Mouse (Mus musculus): ENCODE data around the gene Thy1. TPM values are rescaled to one million over a fixed set of nuclear protein-coding genes. Genes with fewer than 3 reads are reported as not detected.

The Thy1 gene
- polyA plus RNA-seq, 1 experiment from 2014 or later, result 0.26 TPM

DNA sequence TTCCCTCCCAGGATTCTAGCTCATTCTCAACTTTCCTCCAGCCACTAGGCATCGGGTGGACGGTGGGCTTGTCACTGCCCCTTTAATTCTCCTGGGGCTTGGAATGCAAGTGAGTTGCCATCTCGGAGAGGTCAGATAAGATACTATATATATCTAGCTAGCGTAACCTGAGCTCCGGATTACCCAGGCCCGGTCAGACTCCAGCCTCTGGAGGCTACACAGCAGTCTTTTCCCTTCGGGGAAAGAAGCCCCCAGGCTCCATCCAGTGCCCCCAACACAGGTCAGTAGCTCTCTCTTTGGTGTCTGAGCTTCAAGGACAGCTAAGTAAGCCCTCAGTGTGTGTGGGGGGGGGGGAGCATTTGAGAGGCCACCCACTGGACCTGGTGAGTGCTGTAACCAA lies 26.1 kb downstream of the Thy1 start:
- Histone ChIP-seq H3K4me1 (replicated peaks) (peaks cover 17% of the 10 kb centered on the region), H3K4me3 (replicated peaks) (no peak overlapping the region), H3K27ac (replicated peaks) (no peak overlapping the region), H3K9me3 (replicated peaks) (no peaks in the 10 kb centered on the region), H3K4me2 (no peak overlapping the region), H3K9ac (no peak overlapping the region), H3K36me3 (replicated peaks) (no peaks in the 10 kb centered on the region), H3K27me3 (peaks cover 22% of the 10 kb centered on the region)
- ATAC-seq (ENCODE audit: insufficient read depth), result no peak
- 31% methylated on average over 7 of the region's 7 CpGs for WGBS (ENCODE audit: insufficient replicate concordance)

DNA sequence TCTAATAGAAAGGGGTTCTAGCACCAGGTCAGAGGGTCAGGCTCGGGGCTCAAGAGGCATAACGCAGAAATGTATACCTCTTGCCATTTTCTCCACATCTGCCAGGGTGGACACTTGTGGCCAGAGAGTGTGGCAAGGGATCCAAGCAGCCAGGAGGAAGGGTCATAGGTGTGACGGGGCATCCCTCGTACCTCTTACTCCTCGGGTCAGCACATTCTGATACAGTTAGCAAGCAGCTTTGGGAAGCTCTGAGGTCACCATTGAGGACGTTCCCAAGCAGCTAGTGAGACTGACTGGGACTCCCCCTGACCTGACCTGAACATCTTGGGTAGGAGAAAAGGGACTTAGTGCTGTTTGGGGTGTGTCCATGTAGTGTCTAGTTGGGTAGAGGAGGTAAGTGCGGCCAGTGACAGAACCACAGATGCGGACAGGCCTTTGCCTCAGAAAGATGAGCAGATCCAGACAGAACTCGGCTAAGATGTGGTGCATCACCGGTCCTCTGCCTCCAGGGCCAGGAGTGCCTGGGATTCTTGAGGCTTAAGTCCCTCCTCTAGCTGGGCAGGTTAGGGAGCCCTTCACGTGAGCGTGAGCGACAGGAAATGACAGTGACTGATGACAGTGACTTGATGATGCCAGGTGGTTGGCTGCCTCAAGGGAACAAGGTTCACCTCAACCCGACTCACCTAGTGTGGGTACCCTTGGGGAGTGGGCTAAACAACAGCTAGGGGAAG lies 27.1 kb downstream of the Thy1 start:
- Histone ChIP-seq H3K4me3 (replicated peaks) (no peak overlapping the region), H3K27me3 (peaks cover 22% of the 10 kb centered on the region), H3K27ac (replicated peaks) (no peak overlapping the region), H3K36me3 (replicated peaks) (no peaks in the 10 kb centered on the region), H3K4me2 (no peak overlapping the region), H3K4me1 (replicated peaks) (peaks cover 17% of the 10 kb centered on the region), H3K9me3 (replicated peaks) (no peaks in the 10 kb centered on the region), H3K9ac (no peak overlapping the region)
- WGBS (ENCODE audit: insufficient replicate concordance), result 60% methylated on average over 14 of the region's 14 CpGs
- no peak for ATAC-seq (ENCODE audit: insufficient read depth)

DNA sequence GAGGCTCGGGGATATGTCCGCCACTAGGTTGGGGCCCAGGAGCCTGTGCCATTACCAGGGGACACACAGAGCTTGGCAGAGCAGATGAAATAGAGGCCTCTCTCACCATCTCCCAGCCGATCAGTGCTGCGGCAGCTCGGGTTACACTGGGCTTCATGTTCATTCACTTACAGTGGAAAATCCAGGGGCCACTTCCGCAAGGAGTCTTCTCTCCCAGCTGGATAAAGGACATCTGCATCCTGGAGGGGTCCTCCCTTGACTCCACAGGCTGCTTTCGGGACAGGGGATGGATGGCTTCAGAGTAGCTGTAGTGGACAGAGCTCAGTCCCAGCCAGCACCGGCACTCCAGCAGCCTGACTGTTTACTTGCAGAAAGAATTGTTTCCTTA lies 27.7 kb downstream of the Thy1 start:
- Histone ChIP-seq H3K9ac (no peak overlapping the region), H3K4me1 (replicated peaks) (peaks cover 17% of the 10 kb centered on the region), H3K27ac (replicated peaks) (no peak overlapping the region), H3K27me3 (peaks cover 22% of the 10 kb centered on the region), H3K4me2 (no peak overlapping the region), H3K36me3 (replicated peaks) (no peaks in the 10 kb centered on the region), H3K9me3 (replicated peaks) (no peaks in the 10 kb centered on the region), H3K4me3 (replicated peaks) (no peak overlapping the region)
- 57% methylated on average over 8 of the region's 8 CpGs for WGBS (ENCODE audit: insufficient replicate concordance)
- no peak for ATAC-seq (ENCODE audit: insufficient read depth)

DNA sequence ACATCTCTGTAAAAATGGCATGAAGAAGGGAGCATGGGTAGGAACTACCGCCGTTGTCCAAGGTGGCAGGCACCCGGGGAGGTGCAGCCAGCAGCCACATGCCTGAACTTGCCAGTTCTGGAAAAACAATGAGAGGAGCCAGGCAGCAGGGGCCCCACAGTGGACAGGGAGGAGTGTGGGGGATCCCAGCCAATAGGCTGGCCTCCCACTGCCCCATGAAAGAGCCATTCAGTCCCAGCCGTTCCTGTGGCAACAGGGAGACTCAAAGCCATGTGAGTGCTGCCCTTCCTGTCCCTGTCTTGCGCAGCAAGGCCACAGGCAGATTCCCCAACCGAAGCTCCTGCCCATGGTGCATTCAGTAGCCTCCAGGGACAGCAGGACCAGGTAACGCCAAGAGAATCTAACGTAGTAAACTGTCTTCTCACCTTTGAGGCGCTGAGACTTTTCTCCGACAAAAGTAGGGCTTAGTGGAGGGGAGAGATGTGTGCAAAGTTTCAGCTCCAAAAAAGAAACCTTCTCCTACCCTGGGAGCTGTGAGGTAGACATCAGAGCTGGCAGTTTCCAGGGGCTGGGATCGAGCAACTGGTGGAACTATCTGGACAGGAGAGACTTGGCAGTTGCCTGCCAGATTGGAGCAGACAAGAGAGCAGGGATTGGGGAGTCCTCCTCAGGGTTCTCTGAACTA lies 28.9 kb downstream of the Thy1 start:
- Histone ChIP-seq H3K4me2 (no peak overlapping the region), H3K9ac (no peak overlapping the region), H3K4me1 (replicated peaks) (peaks cover 11% of the 10 kb centered on the region), H3K27ac (replicated peaks) (no peak overlapping the region), H3K9me3 (replicated peaks) (no peaks in the 10 kb centered on the region), H3K36me3 (replicated peaks) (no peaks in the 10 kb centered on the region), H3K4me3 (replicated peaks) (no peak overlapping the region), H3K27me3 (peaks cover 22% of the 10 kb centered on the region)
- 44% methylated on average over 11 of the region's 11 CpGs for WGBS (ENCODE audit: insufficient replicate concordance)
- ATAC-seq (ENCODE audit: insufficient read depth), result no peak

DNA sequence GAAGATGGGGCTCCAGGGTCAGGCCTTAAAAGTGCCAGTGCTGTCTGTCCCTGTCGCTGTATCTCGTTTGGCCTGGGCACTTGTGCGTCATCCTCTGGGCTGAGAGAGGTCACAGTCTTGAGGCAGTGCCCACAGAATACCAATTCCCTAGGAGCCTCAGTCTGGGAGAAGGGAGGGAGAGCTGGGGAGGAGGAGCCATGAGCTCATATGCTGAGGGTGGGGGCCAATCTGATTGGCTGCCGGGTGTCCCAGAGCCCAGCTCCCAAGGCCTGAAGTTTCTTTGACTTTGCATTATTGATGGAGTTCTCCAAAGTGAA lies 29.4 kb downstream of the Thy1 start:
- WGBS (ENCODE audit: insufficient replicate concordance), result 53% methylated on average over 4 of the region's 4 CpGs
- H3K9ac ChIP-seq, result no peak overlapping the region

DNA sequence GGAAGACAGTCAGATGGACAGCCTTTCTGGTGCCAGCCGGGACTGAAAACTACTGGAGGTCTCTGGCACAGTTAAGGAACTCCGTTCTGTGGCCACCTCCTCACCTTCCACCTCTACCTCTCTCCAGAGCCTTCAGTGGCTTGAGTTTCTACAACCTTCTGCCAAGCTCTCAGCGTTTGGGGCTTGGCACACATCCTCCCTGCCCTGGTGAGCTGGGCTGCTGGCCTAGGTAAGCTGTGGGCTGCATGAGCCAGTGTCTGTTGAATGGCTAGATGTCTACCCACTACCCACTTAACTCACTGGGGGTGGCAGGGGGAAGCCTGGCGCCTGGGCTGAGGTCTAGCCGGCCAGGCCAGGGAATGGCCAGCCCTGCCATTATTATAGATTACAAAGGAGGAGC lies 29.9 kb downstream of the Thy1 start:
- Histone ChIP-seq H3K27me3 (peaks cover 26% of the 10 kb centered on the region), H3K4me2 (no peak overlapping the region), H3K4me3 (replicated peaks) (no peak overlapping the region), H3K27ac (replicated peaks) (no peak overlapping the region), H3K4me1 (replicated peaks) (0 out of 2 replicates have a peak, but pooled peaks cover under 1% of the 10 kb centered on the region), H3K9ac (no peak overlapping the region), H3K9me3 (replicated peaks) (no peaks in the 10 kb centered on the region), H3K36me3 (replicated peaks) (no peaks in the 10 kb centered on the region)
- 53% methylated on average over 5 of the region's 5 CpGs for WGBS (ENCODE audit: insufficient replicate concordance)
- ATAC-seq (ENCODE audit: insufficient read depth), result no peak

More for the DNA sequence above, 29.4 kb downstream of the Thy1 start:
- Histone ChIP-seq H3K4me3 (replicated peaks) (no peak overlapping the region), H3K4me1 (replicated peaks) (peaks cover 6% of the 10 kb centered on the region), H3K9me3 (replicated peaks) (no peaks in the 10 kb centered on the region), H3K27me3 (peaks cover 22% of the 10 kb centered on the region), H3K36me3 (replicated peaks) (no peaks in the 10 kb centered on the region), H3K4me2 (no peak overlapping the region), H3K27ac (replicated peaks) (no peak overlapping the region)
- ATAC-seq (ENCODE audit: insufficient read depth), result no peak

DNA sequence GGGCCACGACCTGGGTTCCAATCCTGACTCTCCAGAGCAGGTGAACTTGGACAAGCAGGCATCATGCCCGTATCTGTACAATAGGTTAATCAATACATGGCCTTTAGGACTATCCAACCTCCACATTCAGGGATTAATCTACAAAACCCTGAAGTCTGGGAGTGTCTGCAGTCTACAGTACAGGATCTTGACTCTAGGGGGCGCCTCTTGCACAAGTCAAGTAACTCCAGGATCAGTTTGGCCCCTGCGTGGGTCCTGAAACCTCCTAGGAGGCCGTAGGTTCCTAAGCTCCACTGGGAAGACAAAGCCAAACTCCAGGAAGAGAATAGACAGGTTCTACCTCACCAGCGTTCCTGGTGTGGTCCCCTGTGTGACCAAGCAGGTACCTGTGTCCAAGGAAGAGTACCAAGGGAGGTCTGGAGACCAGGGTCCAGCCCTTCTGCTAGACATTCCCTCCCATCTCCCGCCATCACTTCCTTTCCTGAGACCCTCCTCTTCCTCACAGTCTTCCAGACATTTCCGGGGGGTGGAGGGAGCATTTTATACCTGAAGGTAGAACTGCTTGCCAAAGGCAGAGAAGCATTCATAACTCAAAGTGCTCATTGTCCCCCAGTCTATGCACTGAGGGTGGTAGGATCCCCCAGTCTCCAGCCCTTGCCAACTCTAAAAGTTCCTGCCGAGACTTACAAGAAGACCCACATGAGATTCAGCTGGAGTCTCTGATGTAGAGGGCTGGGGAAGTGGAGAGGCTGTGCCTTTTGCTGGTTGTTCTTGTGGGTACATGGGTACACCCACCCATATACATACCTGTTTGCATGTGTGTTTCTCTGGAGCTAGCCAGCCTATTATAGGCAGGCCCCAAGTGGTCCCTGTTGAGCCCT lies 31.5 kb downstream of the Thy1 start:
- no peak overlapping the region for H3K9ac ChIP-seq
- 38% methylated on average over 9 of the region's 9 CpGs for WGBS (ENCODE audit: insufficient replicate concordance)
- no peaks in the 10 kb centered on the region; the same call in 1 of the 2 replicates for H3K4me1 ChIP-seq (replicated peaks)
- no peaks in the 10 kb centered on the region for H3K9me3 ChIP-seq (replicated peaks)
- H3K27me3 ChIP-seq, result peaks cover 29% of the 10 kb centered on the region
- H3K27ac ChIP-seq (replicated peaks), result no peak overlapping the region
- H3K4me3 ChIP-seq (replicated peaks), result no peak overlapping the region
- no peaks in the 10 kb centered on the region for H3K36me3 ChIP-seq (replicated peaks)
- ATAC-seq (ENCODE audit: insufficient read depth), result no peak
- no peak overlapping the region for H3K4me2 ChIP-seq

DNA sequence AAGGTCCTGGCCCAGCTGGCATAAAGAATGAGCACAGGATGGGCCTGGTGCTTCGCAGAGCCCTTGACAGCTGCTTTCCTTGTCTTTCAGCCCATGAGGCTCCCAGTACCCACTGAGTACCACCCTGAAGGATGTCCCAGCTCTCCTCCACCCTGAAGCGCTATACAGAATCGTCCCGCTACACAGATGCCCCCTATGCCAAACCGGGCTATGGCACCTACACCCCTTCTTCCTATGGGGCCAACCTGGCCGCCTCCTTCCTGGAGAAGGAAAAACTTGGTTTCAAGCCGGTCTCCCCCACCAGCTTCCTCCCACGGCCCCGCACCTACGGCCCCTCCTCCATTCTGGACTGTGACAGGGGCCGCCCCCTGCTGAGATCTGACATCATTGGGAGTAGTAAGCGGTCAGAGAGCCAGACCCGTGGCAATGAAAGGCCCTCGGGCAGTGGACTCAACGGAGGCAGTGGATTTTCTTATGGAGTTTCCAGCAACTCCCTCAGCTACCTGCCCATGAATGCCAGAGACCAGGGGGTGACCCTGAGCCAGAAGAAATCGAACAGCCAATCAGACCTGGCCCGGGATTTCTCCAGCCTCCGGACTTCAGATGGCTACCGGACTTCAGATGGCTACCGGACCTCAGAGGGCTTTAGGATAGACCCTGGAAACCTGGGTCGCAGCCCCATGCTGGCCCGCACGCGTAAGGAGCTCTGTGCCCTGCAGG lies 32.3 kb downstream of the Thy1 start:
- 68% methylated on average over 24 of the region's 24 CpGs for WGBS (ENCODE audit: insufficient replicate concordance)

DNA sequence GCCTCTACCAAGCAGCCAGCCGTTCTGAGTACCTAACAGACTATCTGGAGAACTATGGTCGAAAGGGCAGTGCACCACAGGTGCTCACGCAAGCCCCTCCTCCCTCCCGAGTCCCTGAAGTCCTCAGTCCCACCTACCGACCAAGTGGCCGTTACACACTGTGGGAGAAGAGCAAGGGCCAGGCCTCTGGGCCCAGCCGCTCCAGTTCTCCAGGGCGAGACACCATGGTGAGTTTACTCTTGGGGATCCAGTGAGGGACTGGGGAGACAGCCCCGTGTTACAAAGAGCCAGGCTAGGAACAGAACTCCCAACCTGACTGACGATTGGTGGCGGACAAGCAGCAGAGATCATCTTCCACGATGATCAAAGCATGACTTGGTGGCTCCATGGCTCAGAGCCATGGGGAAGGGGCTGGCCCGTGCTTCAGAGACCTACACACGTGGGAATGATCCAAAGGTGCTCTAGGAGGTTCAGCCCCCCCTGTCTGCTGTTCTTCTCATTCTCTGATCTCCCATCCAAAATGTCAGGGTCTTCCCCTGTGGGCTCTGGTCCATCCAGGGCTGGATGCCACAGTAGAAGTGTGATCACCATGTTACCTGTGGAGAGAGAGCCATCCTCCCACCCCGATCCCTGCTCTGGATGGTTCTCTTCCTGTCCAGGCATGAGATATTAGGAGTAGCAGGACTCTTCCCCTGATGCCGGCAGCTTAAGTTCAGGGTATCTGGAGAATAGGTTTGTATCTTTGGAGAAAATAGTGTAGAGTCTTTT lies 33.0 kb downstream of the Thy1 start:
- ATAC-seq (ENCODE audit: insufficient read depth), result no peak

More for the DNA sequence above, 32.3 kb downstream of the Thy1 start:
- Histone ChIP-seq H3K27me3 (peaks cover 23% of the 10 kb centered on the region), H3K4me2 (no peak overlapping the region), H3K4me1 (replicated peaks) (no peaks in the 10 kb centered on the region; the same call in 1 of the 2 replicates), H3K9me3 (replicated peaks) (no peaks in the 10 kb centered on the region), H3K27ac (replicated peaks) (no peak overlapping the region), H3K9ac (no peak overlapping the region), H3K4me3 (replicated peaks) (no peak overlapping the region), H3K36me3 (replicated peaks) (no peaks in the 10 kb centered on the region)
- ATAC-seq (ENCODE audit: insufficient read depth), result no peak

DNA sequence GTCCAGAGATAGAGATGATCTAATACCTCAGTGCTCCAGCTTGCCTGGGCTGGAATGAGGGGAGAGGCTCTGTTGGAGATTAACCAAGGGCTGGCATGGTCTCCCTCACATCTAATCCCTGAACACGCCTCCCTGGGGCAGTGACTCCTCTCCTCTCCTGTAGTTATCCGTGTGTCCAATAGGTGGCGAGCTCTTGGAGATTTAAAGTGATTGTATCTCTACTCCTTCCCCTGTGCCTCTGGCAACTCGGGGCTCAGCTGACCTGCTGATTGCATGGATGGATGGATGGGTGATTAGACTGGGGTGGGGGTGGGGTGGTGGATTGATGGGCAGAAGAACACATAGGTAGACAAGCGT lies 33.6 kb downstream of the Thy1 start:
- Histone ChIP-seq H3K4me1 (replicated peaks) (no peaks in the 10 kb centered on the region; the same call in 1 of the 2 replicates), H3K4me2 (no peak overlapping the region), H3K9ac (no peak overlapping the region), H3K36me3 (replicated peaks) (no peaks in the 10 kb centered on the region), H3K9me3 (replicated peaks) (no peaks in the 10 kb centered on the region), H3K27ac (replicated peaks) (no peak overlapping the region), H3K27me3 (peaks cover 20% of the 10 kb centered on the region), H3K4me3 (replicated peaks) (no peak overlapping the region)
- 11% methylated on average over 5 of the region's 5 CpGs for WGBS (ENCODE audit: insufficient replicate concordance)
- no peak; the same call in 1 of the 2 replicates for ATAC-seq (ENCODE audit: insufficient read depth)

More for the DNA sequence above, 33.0 kb downstream of the Thy1 start:
- Histone ChIP-seq H3K9me3 (replicated peaks) (no peaks in the 10 kb centered on the region), H3K4me2 (no peak overlapping the region), H3K4me1 (replicated peaks) (no peaks in the 10 kb centered on the region; the same call in 1 of the 2 replicates), H3K27me3 (peaks cover 15% of the 10 kb centered on the region), H3K36me3 (replicated peaks) (no peaks in the 10 kb centered on the region), H3K27ac (replicated peaks) (no peak overlapping the region), H3K9ac (no peak overlapping the region), H3K4me3 (replicated peaks) (no peak overlapping the region)
- 63% methylated on average over 16 of the region's 16 CpGs for WGBS (ENCODE audit: insufficient replicate concordance)
